Mouse (Mus musculus) lung, postnatal 25 days (tissue): ENCODE data around the gene Atp10b.
"Not testable (repeated sequence)": the region's sequence is repeated elsewhere in the genome, so short reads cannot be mapped to it uniquely, and the experiment has no call there.

Experiments
- DNase-seq: peaks from one replicate; pipeline ENCODE4 v3.0.0; 2022; ENCODE audit warnings: low spot score

Atp10b gene

DNA sequence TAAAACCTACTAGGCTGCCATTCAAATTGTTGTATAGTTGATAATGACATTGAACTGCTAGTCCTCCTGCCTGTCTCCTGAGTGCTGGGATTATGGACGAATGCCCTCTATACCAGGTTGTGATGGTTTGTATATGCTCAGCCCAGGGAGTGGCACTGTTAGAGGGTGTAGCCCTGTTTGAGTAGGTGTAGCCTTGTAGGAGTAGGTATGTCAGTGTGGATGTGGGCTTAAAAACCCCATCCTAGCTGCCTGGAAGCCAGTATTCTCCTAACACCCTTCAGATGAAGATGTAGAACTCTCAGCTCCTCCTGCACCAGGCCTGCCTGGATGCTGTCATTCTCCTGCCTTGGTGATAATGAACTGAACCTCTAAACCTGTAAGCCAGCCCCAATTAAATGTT is at the start of gene Atp10b:
TSS of gene Atp10b (plus strand) at position 301 of the 400 bp plus-strand sequence.
- DNase-seq: no peak

DNA sequence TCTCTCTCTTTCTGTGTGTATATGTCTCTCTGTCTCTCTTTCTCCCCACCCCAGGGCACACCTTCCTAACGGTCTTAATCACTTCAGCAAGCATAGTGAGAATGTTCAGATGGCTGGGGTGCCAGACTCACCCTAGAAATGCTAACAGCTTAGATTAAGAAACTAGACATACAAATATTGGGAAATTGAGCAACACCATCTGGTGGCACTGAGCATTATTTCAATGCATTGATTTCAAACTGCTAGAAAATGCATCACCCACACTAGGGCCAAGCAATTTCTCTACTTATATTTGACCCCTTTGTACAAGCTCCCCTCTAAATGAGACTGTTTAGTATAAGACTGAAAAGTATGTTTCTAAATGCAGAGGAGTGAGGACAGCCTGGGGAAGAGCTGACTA is 48.3 kb upstream of the Atp10b start:
- no peak for DNase-seq

DNA sequence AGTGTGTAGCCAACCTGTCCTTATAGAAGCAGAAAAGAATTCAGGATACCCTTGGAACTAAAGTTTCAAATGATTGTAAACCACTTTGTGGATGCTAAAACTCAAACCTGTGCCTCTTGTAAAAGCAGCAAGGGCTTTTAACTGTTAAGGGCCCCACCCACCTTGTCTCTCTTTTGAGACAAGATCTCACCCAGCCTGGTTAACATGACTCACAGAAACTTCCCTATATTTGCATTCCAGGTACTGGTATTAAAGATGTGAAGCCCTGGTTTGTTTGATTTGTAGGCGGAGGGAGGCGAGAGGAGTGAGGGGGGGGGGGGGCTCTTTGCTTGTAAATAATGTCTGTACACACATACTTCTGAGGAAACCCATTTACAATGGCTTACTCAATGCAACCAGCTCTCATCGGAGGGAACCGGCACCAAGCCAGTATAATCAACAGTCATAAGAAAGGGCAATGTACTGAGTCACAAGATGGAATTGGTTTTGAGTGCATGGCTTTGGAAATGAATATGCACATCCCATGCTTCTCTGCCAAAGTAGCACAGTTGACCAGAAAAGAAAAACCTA is 23.7 kb upstream of the Atp10b start:
- DNase-seq: no peak

DNA sequence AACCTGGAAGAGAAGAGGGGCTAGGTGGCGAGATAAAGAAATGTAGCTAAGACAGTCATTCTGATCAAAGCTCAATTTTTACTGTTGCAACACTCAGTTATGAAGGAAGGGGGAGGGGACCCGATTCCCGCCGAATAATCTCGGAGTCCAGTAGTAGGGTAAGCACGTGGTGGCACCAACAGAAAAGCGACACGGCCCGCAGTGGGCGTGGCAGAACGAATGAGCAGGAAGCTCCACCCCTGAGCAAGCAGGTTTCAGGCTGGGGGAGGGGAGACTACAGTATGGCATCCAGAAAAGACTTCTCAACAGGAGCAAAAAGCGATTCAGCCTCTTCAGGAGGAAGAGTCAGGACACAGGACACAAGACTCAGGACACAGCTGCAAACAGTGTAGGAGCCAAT is 23.1 kb upstream of the Atp10b start:
- DNase-seq: not testable (repeated sequence)

DNA sequence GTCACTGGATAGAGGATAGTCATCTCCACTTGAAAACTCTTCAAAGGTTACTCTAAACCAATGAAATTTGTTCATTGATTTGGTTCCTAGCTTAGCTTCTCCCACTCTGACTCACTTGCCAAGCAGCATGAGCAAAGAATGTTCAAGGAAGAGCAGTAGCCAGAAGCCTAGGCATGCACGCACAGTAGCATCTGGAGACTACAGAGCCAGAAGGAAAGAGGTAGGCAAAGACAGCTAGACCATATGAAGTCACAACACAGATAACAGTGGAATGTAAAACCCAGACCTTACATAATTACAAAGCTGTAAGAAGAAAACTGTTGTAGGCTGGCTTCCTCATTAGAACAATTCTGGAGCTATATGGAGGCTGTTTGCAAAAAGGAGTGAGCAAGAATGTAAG is 8.4 kb upstream of the Atp10b start:
- DNase-seq: no peak

DNA sequence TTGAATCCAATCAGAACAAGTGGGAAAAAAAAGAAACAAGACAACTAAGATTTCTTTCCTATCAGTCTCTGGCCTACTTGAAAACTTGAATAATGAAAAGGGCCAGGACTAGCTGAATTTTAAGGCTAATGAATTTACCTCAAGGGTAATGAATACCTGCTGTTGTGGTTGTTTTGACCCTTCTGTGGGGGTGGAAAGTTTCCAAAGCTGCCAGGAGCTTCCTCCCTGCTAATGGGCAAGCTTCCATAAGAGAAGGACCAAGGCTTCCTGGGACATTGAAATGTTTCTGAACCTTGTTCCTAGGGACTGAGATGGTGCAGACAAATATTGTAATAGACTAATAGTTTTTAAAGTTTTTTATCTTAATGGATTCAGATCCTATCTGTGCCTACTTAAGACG is 6.9 kb upstream of the Atp10b start:
- DNase-seq: no peak

DNA sequence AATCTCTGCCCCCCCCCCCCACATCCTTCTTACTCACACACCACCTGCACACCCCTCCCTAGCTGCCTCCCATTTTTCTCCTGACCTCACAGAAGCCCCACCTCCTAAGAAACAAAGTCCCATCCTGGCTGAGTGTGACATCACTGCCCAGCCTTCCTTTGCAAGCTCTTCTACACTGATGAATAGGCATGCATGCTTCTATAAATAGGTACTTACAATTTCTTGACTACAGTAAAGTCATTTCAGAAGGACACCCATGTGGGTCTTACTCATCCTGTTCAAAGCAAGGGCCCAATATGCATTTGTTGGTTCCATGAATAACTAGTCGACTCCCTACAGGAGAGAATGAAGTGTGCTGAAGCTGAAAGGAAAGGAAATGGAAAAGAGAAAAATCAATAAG is 5.5 kb upstream of the Atp10b start:
- no peak for DNase-seq

DNA sequence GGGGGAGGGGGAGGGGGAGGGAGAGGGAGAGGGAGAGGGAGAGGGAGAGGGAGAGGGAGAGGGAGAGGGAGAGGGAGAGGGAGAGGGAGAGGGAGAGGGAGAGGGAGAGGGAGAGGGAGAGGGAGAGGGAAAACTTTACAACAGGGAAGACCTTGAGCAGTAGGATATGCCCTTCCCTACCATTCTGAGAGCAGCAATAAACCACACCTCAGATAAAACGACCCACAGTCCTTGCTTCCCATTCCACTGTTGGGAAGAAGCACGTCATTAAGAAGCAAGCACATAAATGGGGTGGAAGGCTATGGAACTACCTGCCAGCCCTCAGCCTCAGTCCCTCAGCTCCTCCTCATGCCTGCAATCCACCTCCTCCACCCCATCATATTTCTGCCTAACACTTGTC is 4.8 kb upstream of the Atp10b start:
- DNase-seq: not testable (repeated sequence)

DNA sequence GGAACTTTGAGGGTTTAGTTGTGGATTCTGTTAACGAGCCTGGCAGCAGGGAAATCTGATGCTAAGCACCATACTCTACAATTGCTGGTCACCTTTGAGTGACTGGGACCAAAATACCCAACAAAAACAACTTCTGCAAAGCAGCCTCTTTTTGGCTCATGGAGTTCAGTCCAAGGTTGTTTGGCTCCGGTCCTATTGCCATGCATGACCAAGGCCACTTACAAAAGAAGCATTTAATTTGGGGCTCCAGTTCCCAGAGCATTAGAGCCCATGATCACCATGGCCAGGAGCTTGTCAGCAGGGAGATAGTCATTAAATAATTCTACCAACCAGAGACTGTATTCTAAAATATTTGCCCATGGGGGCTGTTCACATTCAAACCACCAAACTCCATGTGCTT is 2.3 kb upstream of the Atp10b start:
- DNase-seq: no peak

DNA sequence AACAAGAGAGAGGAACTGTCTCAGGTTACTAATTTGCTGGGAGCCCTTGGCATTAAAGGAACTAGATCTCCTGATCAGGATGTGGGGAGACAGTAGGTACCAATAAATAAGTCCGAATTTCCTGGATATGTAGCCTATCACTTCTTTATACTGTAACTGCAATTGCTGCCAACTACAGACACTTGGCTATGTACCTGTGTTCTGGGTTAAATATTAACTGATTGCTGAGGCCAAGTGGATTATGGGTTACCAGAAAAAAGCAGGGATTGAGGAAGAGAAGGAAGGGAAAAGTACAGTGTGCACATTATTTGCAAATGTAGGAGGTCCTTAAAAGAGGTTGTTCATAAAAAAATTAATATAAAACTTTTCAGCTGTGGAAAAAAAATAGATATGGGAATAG is 1.3 kb upstream of the Atp10b start:
- DNase-seq: no peak

DNA sequence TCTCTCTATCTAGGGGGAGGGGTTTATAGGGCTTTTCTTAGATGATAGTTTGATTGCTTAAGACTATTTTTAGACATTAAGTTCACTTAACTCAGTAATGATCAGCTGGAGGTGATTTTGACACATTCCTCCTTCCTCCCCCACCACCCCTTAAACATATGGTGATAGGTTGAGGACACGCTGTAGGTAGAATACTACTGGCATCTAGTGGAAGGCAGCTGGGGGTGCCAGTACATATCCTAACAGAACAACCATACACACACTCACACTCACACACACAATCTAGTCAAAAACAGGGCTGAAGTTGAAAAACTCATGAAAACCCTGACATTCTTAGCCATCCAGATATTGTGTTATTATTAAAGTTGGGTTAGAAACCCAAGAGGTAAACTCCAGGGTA is 5.3 kb downstream of the Atp10b start:
- no peak for DNase-seq

DNA sequence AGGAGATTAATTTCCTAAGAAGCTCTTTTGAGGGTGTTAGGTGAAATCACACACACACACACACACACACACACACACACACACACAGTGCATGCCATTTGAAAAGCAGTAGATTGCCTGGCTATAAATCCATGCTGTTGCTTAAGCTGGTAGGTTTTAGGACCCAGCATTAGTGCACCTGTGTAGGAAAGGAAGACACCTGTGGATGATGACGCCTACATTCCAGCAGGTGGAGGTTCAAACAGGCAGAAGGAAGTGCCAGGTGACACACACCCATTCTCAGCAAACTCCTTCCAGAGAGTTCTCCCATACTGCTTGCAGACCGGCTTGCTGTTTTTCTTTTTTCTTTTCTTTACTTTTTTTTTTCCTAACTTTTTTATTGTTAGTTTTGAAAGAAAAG is 5.7 kb downstream of the Atp10b start:
- DNase-seq: no peak

DNA sequence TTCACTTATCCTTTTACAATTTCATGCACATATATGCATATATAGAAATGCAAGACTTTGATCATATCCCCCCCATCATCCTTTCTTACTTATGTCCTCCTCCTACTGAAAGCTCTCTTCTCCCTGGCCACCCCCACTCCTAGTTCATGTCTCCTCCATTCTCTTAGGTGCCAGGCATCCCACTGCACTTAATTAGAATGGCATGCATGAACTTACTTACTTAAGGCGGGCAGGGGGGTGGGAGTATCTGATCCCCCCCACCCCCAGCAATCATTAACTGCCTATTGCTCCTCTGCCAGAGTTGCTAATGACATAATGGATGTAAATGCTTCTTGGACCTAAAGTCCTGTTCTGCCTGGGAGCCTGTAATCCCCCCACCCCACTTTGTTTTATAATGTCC is 9.1 kb downstream of the Atp10b start:
- DNase-seq: no peak

DNA sequence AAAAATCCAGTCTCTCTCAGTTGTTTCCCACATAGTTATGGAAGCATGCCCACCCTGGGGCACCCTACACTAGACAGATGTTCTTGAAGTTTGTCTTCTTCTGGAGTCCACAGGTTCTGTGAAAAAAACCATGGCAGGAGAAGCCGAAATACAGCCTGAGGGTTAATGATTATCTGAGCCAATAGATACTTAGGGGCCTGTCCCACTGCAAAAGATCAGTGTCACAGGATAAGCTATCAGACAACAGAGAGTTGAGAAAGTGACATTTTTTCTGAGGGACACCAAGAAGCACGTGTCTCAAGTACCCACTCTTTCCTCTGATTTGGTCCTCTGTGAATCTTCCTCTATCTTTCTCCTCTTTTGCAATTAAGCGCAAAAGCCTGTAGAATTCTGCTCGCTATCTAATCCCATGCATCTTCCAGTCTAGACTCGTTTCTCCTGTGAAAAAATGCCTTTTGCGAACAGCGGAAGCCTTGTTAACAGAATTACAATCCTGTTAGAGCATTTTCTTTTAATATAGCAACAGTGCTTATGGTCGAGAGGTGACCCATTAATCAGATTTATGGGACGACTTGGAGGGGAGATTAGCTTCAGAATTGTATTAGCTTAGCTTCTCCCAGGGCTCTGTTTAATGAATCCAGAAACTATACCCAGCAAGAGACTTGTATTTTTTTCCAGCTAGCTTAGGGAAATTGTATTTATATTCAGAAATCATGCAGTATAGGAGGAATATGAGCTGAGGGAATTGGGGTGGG is 10.7 kb downstream of the Atp10b start:
- no peak for DNase-seq

DNA sequence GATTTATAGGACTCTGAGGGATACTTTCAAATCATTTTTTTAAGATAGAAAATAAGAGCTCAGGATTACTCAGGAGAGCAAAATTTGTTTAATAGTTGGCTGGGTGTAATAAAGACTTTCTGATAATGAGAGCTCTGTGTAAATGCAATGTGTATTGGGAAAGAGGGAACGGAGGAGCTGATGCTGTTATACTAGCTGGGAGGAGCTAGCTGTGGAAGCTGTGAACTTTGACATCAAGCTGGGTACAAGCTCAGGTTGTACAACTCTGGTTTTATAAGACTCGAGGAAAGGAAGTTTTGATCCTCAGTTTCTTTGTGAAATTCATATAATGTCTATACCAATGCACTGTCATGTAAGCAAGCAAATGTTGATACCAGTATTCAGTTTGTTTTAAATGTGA is 20.9 kb downstream of the Atp10b start:
- DNase-seq: no peak

DNA sequence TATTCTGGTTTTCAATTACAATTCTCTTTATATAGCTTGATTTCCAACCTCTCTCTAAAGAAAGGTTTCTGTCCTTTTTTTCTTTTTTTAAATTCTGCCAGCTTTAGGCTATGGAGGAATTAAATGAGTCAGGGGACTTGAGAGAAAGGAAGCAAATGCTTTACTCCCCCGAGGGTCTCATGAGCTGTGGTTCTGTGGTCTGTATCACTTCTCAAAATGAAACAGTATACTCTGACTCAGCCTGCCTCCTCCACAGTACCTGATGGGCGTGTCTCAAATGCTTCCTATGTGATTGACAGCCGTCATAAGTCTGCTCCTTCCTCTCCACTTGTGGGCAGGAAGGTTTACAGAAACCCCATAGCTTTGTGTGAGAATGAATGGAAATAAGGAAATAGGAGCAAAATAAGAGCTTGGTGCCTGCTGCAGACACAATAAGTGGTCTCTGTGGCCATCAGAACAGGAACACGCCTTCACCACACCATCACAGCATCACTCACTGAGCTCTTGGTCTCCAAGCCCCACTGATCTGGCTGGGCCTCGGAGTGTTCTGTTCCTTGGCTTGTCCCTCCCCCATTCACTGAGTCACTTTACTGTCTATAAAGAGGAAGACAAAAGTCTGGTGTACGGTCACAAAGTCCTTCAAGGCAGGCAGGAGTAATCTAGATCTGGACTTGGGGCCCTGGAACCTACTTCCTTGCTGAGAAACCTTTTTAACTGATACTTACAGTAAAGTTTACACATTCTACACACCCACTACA is 24.9 kb downstream of the Atp10b start:
- DNase-seq: no peak

DNA sequence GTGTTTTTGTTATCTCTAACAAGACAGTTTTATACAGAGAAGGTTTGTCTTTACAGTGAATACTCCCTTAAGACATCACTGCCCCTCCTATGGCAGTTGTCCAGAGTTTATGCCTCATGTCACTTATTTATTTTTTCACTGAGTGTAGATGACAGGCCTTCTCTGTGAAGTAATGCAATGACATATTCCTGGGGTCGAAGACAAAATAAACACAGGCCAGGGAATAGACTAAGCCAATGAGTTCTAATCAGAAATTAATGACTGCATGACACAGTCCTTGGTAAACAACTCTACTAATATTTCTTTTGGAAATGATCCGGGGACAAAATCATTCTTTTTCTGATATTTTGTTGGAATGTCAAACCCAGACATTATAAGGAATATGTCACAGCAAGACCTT is 32.7 kb downstream of the Atp10b start:
- DNase-seq: peak; percentile 30

DNA sequence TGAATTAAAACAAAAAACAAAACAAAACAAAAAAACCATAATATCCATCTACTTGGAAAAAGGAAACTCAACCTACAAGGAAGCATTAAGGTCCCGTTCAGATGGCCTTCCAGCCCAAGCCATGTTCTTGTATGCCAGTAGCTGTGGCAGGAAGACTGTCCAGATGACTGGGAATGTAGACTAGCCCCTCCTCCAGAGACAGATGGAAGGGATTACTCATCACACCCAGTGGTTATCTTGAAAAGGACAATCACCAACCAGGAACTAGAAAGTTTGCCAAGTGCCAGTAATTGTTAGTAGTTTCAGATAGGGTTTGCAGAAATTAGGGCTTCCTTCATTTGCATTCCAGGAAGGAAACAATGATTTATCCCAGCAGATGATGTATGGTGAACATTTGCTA is 33.1 kb downstream of the Atp10b start:
- peak; percentile 37 for DNase-seq

DNA sequence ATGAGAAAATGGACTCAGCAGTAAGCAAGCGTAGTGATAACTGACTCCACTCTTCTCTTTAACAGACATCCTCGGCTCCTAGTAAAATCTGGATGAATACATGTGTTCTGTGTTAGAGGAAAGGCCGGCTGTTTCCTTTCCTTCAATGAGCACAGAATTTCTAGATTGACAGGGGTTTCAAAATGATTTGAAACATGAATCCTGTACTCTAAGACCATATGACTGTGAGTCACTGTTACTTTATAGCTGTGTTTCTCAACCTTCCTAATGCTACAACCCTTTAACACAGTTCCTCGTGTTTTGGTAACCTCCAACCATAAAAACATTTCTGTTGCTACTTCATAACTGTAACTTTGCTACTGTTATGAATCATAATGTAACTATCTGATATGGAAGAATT is 33.8 kb downstream of the Atp10b start:
- DNase-seq: no peak

DNA sequence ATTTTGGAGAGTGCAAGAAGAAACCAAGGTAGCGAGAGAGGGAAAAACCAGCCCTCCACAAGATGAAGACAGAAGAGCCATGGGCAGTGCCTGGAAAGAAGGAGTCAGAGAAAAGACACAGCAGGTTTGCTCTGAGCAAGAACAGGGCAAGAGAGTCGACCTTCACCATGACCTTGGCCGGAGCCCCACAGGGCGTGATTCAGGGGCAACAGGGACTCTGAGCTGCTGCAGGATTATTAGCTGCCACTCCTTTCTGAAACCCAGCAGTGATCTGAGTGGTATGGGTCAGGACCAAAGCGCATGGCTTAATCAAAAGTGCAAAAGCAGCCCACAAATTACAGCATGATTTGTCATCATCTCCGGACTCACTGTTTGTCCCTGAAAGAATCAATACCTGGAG is 36.6 kb downstream of the Atp10b start:
- DNase-seq: no peak

DNA sequence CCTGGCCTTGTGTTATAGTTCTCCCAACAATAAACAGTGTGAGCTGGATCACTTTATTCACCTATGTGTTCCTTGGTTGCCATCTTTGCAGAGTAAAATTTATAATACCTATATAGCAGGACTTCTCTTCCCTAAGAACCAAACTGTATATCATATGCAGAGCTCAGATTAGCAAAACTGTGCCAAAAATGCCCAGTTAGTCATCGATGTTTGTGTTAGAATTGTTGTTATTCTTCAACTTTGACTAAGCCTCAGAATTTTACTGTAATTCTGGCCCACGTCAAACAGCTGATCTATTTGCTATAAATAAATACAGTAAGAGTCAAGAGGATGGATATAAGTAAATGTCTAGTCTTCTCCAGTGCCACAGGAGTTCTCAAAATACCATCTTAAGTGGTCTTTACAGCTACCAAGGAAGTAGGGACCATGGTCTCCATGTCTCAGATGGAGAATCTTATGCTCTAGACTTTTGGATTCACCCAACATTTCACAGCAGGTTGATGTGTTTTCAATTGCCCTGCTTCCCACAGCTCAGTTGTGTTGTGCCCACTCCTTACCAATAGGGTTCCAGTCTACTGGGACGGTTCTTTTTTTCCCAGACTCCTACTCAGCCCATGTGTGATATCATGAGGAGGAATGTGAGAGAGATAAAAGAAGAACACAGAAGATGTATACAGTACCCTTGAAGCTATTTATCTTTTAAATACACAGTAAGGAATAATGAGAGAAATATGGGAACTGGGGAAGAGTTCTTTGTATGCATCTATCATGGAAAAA is 40.3 kb downstream of the Atp10b start:
- DNase-seq: no peak

DNA sequence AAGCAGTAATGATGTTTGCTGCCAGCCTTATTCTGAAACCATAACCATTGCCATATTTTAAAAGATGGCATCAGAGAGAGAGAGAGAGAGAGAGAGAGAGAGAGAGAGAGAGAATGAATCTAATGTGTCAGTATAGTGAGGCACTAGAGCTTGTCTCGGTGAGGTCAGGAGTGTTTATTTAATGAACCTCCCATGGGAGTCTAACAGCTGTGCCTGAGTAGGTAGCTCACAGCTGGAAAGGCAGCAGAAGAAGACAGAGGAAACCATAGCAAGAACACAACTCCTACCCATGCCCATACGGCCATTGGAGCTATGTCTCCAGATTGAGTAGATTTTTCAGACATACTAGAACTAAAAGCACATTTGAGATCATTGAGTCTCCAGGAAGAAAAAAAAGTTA is 49.1 kb downstream of the Atp10b start:
- DNase-seq: no peak

DNA sequence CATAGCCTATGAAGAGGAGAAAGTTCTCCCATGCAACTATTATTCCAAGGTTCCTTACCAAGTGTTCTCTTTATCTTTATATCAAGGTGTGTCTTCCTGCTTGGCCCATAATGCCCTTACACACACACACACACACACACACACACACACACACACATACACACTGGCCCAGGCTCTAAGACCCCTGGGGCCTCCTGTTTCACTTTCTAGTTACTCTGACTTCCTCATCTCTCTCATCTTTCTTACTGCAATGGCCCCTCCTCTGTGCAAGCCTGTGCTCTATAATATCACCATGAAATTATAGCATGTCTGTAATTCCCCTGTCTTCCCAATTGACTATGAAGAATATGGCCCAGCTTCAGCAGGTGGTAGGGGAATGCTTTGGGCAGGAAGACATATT is 49.7 kb downstream of the Atp10b start:
- DNase-seq: no peak
